Mouse (Mus musculus): ENCODE data around the gene Stx2. TPM values are rescaled to one million over a fixed set of nuclear protein-coding genes. Genes with fewer than 3 reads are reported as not detected.
"Not testable (repeated sequence)": the region's sequence is repeated elsewhere in the genome, so short reads cannot be mapped to it uniquely, and the experiment has no call there.

Gene Stx2
- total RNA-seq, 2 experiments from 2014 or later, result 27.1 to 29.2 TPM

- DNase-seq (ENCODE audit: low spot score in 2 of 2), result no peak
Observed at GRCm38 (mm10) chr5:129010937-129011336, 2.6 kb upstream of the Stx2 start.

DNA sequence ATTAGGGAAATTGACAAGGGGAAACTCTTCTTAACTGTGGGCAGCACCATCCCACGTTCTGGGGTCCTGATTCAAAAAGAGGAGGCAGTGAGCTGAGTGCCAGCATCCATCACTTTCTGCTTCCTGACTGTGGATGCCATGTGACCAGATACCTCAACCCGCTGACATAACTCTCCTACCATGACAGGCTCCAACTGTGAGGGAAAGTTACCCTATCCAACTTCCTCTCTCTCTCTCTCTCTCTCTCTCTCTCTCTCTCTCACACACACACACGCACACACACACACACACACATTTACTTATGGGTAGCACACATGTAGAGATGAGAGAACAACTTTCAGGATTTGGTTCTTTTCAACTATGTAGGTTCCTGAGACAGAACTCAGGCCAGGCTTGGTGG, 1.2 kb upstream of the Stx2 start:
- no peak for DNase-seq (ENCODE audit: low spot score in 2 of 2)

DNA sequence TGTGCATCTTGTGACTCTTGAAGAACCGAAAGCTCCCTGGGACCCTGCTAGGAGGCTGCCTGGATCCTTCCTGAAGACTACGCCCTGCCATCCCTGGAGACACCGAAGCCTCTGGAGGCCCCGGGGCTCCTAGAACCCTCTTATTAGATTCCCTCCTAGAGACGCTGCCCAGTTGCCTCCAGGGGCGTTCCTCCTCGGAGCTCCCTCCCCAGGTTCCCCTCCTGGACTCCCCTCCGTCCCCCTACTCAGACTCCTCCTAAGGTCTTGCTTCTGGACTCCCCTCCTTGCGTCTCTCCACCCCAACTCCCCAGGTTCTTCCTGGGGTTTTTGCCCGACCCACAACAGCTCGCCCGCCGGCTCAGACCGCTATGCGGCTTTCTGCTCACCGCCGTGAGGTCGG, 366 bp downstream of the Stx2 start:
- no peak for DNase-seq (ENCODE audit: low spot score in 2 of 2)

DNA sequence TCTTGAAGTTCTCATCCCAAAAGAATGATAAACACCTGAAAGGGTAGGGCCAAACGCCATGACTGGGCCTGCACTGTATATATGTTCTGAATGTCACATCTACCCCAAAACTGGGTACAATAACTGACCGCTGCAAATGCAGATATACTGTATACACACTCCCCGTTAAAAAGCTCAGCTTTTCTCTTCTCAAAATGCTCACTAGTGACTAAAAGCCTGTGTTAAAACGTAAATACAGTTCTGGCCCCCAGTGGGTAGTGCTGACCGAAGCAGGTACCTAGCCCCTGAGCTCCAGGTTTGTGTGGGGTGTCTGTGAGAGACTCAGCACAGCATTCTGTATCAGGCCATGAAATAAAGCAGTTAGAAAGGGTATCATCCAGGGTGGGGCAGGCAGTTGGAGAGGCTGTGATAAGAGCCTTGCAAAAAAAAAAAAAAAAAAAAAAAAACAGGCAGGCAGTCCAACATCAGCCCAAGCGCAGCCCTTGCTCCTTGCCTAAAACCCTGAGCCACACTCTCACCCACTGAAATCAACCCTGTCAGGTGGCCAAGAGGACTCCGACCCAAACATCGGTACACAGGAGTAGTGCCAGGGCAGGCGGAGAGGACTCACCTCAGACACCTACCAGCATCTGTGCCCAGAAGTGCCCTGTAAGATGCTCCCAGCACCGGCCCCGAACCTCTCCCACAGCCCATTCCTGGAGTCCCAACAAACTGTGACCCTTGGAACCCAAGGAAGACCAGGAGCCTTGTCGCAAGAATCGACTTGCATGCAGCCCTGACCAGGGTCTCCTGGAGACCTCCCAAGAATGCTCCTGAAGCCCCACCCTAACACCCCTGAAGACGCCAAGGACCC, 1.0 kb downstream of the Stx2 start:
- DNase-seq (ENCODE audit: low spot score in 2 of 2), result no peak

GRCm38 (mm10) chr5:129006031-129006788, 2.2 kb downstream of the Stx2 start:
- DNase-seq (ENCODE audit: low spot score in 2 of 2), result no peak

GRCm38 (mm10) chr5:129005416-129005815, 3.0 kb downstream of the Stx2 start:
- no peak for DNase-seq (ENCODE audit: low spot score in 2 of 2)

DNA sequence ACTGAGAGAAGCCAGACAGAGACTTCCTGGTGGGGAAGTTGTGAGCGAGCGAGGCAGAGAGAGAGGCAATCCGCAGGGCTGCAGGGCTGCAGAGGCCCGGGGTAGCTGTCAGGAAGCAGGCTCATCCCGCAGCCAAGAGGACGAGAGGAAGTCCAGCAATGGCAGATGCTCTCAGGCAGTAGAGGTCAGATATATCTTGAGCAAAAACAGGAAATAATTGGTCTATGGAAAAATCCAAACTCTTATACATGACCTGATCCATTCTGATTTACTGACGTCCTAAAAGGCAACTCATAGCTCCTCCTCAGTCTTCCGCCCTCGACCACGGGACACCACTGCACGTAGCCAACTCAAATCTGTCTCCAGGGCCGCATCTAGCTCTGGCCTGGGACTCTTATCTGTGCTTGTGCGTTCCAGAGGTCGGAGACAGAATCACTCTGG, 5.8 kb downstream of the Stx2 start:
- no peak for DNase-seq (ENCODE audit: low spot score in 2 of 2)

GRCm38 (mm10) chr5:129000706-129001468, 7.5 kb downstream of the Stx2 start:
- no peak for DNase-seq (ENCODE audit: low spot score in 2 of 2)

GRCm38 (mm10) chr5:128987141-128987954, 21.0 kb downstream of the Stx2 start:
- no peak for DNase-seq (ENCODE audit: low spot score in 2 of 2)

GRCm38 (mm10) chr5:128985946-128986345, 22.4 kb downstream of the Stx2 start:
- no peak for DNase-seq (ENCODE audit: low spot score in 2 of 2)

DNA sequence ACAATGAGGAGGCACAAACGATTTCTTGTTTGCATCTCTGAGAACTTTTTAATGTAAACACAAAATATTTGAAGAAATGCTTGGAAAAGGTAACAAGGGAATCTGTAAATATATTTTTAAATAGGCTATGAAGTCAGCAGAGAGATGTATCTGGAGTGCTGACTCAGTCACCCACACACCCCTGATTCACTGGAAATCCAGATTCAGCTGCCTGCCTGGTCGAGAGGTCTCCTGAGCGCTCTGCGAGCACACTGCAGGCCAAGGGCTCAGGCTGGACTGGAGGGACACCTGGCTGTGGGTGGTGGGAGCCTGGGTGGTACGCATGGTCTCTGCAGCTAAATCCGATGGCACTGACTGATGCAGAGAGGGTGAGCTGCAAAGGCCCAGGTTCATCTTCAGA, 23.8 kb downstream of the Stx2 start:
- DNase-seq (ENCODE audit: low spot score in 2 of 2), result no peak

- DNase-seq (ENCODE audit: low spot score in 2 of 2), result peak in 1 of 2 experiments; percentile 65
Observed at GRCm38 (mm10) chr5:128981607-128982006, 26.8 kb downstream of the Stx2 start.

- DNase-seq (ENCODE audit: low spot score in 2 of 2), result no peak
Observed at GRCm38 (mm10) chr5:128980857-128981256, 27.5 kb downstream of the Stx2 start.

DNA sequence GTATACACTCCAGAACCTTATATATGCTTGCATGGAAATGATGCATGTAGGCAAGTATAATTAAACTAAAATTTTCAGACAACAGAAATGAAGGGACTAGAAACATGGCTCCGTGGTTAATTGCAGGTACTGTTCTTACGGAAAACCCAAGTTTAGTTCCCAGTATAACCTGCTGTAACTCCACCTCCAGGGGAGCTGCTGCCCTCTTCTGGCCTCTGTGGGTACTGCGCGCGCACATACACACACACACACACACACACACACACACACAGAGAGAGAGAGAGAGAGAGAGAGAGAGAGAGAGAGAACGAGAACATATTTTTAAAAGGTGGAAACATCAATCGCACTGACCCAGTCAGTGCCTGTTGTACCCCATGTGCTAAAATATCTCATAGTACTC, 29.4 kb downstream of the Stx2 start:
- DNase-seq (ENCODE audit: low spot score in 2 of 2), result no peak

GRCm38 (mm10) chr5:128977466-128977865, 30.9 kb downstream of the Stx2 start:
- not testable (repeated sequence) for DNase-seq (ENCODE audit: low spot score in 2 of 2)

DNA sequence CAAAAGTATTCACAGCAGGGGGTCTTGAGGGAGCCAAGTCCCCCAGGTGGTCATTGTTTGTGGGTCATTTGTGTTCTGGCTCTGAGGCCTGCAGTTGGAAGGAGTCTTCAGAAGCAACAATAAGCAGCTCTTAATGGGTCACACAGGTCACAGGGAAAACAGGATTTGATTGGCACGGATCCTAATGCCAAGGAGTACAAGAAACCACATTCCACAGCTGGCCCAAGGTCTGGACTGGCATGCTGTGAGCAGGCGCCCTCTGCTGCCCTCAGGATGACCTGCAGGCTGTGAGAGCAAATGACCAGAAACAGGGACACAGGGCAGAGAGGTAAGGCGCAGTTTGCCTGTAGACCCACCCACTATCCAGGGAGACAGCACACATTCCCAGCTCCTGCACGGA, 32.1 kb downstream of the Stx2 start:
- DNase-seq (ENCODE audit: low spot score in 2 of 2), result no peak

DNA sequence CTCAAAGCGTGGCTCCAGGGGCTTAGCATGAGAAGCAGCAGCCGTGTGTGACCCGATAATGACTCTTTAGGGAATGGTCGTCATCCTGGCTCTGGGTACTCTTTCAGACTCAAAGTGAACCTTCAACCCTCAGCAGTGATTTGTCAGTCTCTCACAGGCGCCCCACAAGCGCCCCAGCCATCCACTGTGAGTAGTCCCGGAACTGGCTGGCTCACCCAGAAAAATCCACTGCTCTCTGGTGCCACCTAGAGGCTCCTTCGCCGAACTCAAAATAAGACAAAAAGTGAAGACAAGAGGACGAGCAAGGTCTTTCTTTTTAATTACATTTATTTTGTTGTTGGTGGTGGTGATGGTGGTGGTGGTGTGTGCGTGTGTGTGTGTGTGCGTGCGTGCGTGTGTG, 37.1 kb downstream of the Stx2 start:
- peak; percentile 77 to 89 for DNase-seq (ENCODE audit: low spot score in 2 of 2)

DNA sequence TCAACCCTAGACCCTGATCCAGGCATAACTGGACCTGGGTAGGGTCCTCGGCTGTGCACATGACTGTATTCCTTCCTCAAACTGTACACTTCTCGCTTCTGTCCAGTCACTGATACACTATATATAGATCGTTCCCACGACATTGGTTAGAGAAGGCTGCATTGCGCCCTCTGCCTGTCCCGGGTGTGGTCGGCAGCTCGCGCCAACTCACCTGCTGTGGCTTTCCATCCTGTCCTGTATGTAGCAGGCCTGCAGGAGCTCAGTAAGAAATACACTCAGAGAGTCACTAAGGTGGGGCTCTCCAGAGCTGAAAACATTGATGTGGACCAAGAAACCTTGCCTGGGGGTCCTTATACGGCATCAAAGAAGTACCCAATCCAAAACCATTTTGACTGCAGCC, 37.5 kb downstream of the Stx2 start:
- DNase-seq (ENCODE audit: low spot score in 2 of 2), result no peak

GRCm38 (mm10) chr5:128964353-128964752, 44.0 kb downstream of the Stx2 start:
- DNase-seq (ENCODE audit: low spot score in 2 of 2), result no peak

DNA sequence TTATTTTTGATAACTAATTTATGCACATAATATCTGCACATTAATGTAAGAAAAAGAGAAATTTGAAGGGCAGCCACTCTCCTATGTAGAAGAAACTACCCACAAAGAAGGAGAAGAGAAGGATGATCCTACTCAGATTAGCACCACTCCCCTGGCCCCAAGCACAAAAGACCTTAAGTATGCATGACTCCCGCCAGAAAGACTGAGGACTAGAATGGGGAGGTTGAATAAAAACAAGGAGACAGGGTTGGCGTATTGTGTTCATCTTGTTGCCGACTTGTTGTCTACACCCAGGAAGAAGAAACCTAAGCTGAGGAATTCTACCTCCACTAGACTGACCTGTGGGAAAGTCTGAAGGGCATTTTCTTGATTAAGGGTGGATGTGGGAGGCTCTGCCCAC, 49.5 kb downstream of the Stx2 start:
- DNase-seq (ENCODE audit: low spot score in 2 of 2), result no peak

DNA sequence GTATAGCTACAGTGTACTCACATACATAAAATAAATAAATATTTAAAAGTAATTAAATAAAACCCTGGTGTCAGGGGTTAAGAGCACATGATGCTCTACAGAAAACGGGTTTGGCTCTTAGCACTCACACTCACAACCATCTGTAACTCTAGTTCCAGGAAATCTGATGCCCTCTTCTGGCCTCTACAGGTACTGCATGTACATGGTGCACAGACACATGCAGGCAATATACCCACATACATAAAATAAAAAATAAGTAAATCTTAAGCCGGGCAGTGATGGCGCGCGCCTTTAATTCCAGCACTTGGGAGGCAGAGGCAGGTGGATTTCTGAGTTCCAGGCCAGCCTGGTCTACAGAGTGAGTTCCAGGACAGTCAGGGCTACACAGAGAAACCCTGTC, 54.0 kb downstream of the Stx2 start:
- DNase-seq (ENCODE audit: low spot score in 2 of 2), result peak in 1 of 2 experiments; percentile 58

Measured in layer of hippocampus, adult 18-20 months (tissue).